Mouse (Mus musculus) retina, embryonic 14.5 days (tissue): ENCODE data around the gene Rabggtb.

Source experiments
- DNase-seq: peaks from one replicate; pipeline ENCODE4 v3.0.0-alpha.2; 2015; ENCODE audit warnings: low spot score

The Rabggtb gene

DNA sequence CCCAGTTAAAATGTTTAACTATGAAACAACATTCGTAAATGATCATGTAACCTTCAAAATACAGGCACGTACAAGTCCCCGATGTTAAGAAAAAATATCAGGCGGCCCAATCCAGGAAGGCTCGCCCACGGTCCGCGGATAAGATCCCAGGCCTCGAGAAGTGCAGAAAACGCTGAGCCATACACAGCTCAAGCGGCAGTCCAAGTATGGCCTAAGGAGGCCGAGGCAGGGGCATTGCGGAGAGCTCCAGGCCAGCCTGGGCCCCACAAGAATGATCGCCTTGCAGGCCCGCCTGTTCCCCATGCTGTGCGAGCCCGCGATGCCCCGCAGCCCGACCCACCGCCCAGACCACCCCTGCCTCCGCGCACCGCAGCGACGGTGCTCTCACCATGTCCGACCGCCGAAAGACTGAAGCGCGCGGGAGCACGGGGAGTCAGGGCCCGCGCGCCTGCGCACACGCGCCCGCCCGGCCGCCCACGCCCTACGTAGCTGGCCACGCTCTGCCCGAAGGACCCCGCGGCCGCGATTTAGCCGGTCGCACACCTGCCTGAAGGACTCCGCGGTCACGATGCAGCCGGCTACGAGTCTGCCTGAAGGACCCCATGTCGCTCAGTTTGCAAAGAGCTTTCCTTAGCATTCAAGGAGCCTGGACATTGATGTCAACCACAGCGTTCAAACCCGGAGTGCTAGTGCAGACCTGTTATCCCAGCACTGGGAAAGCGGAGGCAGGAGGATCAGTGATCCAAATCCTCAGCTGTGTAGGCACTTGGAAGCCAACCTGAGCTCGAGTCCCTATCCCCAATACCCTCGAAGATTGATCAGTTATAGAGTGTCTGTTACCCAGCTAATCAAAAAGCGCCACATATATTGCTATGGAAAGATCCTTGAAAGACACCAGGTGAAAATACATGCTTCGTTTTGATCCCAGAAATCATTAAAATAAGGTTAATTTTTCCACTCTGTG lies at the start of gene Rabggtb:
Gene Rabggtb, minus strand, starts transcription at position 464 of the 964 bp plus-strand sequence.
- peak; percentile 98 for DNase-seq

DNA sequence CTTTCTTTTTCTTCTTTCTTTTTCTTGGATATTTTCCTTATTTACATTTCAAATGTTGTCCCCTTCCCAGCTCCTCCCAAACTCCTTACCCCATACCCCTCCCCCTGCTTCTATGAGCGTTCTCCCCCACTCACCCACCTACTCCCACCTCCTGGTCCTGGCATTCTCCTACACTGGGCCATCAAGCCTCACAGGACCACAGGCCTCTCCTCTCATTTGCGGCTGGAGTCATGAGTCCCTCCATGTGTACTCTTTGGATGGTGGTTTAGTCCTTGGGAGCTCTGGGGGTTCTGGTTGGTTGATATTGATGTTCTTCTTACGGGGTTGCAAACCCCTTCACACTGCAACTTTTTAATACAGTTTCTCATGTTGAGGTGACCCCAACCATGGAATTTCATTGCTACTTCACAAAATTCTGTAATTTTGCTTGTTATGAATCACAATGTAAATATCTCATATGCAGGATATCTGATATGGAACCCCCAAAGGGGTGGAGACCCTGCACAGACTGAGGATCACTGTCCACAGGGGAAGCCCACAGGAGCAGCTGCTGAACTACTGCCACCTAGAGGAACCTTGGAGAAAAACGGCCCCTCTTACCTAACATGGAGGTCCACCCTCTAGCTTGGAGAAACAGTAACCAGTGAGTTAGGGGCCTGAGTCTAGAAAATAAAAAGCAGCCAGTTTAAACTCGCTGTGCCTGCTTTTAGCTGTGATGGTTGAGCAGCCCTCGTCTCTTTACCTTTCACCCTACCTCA lies 49.0 kb upstream of the Rabggtb start:
- DNase-seq, result peak; percentile 77

DNA sequence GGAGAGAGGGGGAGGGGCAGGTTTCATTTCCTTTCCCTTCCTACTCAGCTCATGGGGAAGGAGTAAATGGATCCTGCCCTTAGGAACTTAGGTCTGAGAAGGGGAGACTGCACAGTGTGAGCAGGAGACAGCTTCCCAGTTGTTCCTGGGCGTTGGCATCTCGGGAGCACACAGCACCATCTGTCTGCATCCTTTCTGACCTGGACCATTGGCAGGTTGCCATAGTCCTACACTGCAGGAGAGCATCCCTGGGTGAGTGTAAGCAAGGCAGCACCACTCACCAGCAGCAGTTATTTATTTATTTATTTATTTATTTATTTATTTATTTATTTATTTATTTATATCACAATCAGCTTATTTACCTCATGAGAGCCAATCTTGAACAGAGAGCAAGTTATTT lies 48.1 kb upstream of the Rabggtb start:
- DNase-seq, result no peak

DNA sequence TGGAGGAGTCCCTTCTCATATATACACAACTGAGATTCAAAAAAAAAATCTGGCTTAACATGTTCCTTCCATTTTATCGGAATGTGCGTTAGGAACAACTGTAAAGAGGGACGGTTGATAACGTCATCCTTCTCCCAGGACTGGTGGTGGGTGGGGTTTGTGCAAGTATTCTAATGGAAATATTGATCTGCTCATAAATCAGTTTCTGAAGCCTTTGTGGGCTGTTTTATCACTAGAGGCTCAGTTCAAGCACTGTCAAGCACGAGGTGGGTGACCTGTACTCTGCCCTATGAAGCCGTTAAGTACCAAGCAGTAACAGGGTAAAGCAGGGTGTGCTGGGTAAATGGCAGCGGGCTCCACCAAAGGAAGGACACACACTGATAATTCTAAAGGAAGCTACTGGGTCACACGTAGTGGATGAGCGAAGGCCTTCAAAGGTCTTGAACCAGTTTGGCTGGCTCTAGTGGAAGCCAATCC lies 47.0 kb upstream of the Rabggtb start:
- no peak for DNase-seq

DNA sequence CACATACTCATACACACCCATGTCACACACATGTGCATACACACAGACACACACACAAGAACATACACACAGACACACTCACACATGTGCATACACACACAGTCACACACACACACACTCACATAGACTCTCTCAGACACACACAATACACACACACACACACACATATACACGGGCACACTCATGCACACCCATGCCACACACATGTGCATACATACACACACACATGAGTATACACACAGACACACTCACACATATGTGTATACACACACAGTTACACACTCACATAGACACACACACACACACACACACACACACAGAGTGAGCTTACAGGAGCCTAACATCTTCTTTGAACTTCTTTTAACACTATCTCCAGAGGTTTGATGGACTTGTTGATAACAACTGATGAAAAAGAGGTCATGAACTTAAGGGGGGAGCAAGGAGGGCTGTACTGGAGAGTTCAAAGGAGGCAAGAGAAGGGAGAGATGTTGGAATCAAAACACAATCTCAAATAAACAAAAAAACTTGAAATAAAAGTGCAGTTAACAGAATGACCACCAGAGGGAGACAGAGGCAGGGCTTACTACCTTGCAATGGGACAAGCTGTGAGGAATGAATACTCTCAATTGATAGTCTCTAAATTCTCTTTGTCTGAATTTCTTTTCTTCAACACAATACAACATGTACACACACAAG lies 46.4 kb upstream of the Rabggtb start:
- peak; percentile 85 for DNase-seq

DNA sequence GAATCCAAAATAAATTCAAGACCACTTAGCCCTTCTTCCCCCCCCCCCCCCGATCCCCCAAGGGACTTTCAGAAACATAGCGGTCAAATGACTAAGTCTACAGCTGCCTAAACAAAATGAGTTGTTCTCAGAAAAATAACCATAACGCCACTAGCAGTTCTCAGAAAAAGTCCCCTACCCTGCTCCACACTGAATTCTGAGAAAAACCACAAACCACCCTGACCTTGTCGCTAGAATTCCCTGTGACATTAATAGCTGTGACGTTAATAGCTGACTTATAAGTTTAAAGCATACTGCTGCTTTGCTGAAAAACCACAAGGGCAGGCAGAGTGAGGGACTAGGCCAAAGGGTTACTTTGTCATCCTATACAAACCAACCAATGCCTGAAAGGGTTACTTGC lies 45.1 kb upstream of the Rabggtb start:
- DNase-seq, result no peak

DNA sequence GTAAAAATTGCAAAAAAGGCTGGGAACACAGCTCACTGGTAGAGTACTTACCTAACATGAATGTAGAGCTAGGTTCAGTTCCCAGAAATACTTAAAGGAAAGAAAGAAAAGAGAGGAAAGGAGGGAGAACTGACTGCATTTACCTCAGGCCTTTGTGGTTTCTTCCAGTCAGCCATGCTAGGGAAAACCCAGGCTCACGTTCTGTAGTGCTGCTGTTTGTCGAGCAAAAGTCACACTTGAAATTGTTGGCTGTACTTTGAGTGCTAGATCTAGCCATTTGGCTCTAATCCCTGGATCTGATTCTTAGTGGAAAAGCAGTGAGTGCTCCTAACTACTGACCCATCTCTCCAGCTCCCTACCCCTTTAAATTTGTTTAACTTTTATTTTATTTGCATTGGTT lies 35.4 kb upstream of the Rabggtb start:
- no peak for DNase-seq

DNA sequence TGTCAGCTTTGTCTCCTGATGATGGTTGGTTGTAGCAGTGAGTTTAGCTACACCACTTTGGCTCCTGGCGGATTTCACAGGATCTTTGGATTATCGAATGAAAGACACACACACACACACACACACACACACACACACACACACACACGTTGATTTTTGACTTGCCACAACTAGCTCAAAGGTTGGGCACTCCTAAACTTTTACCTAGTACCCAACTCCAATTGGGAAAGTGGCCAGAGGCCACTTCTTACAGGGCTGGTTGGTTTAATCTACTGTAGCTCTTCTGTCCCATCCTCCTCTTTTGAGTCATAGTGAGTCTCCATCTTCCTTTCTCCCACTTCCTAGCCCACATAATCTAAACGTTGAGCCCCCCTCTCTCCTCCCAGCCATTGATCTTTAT lies 34.5 kb upstream of the Rabggtb start:
- no peak for DNase-seq

DNA sequence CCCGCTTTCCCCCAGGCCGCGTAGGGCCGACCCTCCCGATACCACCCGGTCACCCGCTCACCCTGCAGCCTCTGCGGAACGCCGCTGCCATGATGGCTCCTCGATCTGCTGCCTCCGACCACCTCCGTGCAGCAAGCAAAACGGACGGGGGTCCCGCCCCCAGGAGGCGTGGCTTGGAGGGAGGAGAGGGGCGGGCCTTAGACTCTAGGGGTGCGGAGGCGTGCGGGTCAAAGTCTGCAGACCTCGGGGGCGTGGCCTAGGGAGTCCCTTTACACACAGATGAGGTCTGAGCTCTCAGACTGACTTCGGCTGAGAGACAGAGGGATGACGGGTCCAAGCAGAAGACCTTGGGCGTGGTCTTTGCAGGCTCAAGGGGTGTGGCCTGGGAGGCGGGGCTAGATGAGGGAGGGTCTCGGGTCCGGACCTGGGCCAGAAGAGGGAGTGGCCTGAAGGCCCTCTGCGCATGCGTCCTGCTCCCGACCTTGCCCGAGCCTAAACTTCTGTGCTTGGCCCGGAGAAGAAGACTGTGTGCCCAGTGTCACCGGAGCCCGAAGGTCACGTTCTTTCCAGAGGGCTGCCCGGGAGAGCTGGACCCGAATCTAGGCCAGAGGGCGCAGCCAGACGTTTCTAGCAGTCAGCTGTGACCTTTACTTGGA lies 31.7 kb upstream of the Rabggtb start, which contains the start of gene Acadm:
Gene Acadm, minus strand, starts transcription at position 298 of the 656 bp plus-strand sequence.
- peak; percentile 98 for DNase-seq

DNA sequence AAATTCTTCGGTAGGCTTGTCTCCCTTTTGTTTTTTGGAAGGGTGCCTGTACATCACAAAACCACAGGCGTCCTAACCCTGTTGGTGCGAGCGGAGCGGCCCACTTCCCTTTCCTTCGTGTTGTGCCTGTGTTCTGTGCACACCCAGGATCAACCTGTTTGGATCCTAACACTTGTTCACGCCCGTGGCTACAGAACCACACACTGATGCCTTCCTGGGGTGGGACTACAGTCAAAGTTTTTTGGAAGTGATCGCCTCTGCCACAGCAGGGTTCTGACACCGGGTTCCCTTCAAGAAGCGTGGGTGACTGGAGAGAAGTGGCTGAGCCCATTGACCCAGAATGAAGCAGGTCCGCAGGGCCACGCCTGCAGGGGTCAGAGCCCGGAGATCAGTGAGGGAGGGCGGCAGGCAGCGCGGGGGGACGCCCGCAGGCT lies 31.1 kb upstream of the Rabggtb start:
- no peak for DNase-seq

DNA sequence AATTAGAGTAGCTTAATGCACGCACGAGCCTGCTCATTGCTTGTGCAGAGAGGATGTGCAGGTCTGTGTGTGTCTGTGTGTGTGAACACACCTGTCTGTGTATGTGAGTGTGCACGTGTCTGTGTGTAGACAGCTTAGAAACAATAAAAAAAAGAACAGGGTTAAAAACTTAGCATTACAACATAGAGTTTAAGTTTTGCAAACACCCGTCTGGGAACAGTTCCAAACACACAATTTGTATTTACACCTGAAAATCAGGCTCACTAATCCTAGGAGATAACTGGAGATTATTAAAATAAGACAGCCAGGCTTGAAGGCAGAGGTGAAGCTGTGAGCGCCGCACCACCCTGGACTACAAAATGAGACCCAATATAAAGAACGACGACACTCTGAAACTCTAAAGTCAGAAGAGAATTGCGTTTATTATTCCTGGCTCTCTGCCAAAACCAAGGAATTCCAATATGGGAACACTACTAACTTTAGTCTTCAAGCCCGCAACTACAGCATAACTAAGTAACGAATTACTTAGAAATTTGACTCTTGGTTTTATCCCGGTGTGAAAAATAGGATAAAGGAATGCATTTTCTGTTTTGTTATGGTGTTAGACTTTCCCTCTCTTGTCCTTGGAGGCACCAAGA lies 30.3 kb upstream of the Rabggtb start:
- no peak for DNase-seq

DNA sequence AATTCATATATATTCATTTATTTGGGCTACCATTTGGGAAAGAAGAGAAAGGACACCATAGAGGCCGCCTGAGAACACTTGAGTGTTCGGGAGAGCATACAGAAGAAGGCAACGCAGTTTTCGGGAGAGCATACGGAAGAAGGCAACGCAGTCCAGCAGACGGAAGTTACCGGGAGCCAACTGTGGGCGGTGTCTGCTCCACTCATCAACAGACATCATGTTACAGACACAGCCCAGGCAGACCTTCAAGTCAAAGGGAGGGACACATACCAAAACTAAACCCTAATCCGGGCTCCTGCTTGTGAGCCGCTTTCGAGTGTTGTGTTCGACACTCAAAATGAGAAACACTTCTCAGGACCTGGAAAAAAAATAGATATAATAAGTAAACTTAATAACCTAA lies 28.8 kb upstream of the Rabggtb start:
- no peak for DNase-seq

DNA sequence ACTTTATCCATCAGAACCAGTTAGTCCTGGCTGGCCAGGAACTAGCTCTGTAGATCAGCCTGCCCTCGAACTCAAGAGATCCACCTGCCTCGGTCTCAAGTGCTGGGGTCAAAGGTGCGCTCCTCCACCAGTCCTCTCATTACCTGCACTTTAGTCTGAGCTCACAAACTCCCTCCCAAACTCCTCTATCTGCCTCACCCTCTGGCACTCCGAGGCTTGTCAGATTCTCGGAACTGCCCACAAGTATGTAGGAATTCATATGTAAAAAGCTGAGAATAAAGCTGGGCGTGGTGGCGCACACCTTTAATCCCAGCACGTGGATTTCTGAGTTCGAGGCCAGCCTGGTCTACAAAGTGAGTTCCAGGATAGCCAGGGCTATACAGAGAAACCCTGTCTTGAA lies 27.7 kb upstream of the Rabggtb start:
- DNase-seq, result no peak

DNA sequence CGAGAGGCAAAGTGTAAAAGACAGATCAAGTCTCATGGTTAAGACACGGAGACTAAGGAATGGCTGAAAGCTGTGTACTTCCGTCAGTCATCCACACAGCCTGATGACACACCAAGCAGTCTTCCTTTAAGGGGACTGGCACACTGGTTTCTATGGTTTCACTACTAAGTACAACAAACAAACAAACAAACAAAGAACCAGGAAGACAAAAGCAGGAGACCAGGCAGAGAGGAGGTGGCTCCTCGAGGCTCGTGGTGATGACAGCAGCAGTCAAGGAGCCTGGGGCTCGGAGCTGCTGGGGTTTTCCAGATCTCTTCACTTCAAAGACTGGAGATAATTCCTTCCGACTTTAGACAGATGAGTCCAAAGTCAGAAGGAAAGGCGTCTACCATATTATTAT lies 27.2 kb upstream of the Rabggtb start:
- no peak for DNase-seq

DNA sequence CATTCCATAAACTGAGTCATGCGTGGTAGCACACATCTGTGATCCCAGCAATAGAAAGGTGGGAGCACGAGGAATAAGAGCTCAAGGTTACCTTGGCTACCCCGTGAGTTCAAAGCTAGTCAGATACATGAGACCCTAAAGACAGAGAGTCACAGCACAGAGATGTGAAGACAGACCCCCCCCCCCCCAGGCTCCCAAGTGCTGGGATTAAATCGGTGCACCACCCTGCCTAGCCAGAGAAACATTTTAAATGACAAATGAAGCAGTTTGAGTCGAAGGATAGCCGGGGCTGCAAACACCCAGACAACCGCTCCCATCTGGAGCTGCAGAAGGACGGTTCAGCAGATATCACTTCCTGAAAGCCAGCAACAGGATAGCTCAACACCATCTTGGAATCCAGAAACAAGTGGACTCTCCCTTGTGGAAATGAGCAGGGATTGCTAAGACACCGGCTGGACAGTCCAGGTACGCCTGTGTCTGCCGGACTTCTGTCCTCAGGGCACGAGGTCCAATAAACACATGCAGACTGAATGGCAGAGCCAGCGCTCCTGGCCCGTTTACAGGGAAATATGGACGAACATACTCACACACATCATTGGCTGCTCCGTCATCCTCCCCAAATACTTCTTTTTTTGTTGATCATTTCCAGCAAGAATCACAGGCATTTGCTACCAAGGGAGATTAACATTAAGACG lies 24.5 kb upstream of the Rabggtb start:
- no peak for DNase-seq

DNA sequence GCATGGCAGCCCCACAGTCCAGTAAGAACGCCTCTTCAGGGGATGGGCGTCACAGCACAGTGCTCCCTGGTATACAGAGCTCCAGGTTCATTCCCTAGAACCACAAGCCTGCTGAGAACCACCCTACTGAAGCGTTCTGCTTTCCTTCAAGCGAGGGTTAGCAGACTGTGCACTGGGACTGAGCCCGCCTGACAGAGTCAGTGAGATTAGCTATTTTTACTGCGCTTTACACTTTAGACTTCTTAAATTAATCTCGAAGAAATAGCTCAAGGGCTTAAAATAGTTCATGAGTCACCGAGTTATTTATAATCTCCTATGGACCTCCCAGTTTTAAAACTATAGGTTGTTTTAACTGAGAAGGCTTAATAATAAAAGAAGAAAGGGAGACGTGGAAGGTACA lies 23.1 kb upstream of the Rabggtb start:
- DNase-seq, result no peak

DNA sequence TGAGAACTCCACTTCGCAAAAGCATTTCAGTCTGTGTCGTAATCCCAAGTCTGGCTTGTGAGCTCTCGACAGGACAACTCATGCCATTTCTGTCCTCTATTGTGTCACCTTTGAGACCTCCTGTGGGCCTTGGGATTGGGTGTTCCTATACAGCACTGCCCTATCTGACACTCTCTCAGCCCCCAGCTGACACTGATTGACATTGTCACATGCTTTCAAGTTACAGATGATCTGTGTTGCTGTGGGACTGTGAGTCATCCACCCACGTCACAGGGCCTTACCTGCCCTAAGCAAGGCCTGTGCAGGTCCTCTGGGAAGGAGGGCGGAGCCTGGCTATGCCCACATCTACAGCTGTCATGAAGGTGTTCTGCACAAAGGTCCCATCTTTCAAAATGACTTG lies 19.7 kb upstream of the Rabggtb start:
- DNase-seq, result no peak

DNA sequence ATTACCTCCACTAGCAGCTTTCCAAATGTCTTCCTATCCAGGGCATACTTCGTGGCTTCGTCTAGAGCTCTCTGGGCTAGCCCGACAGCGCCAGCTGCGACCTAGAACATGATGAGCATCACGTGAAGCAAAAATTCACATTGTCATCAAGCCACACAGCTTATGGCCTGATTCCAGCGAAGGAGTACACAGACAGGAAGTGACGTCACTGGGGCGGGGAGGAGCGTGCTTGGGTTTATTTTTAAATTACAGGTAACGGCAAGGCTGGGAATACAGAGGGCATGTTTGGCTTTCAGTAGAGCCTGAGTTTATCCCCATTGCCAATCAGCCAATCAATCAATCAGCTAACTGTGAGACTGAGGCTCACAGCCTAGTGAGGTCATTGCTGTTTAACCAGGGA lies 16.7 kb upstream of the Rabggtb start:
- no peak for DNase-seq

DNA sequence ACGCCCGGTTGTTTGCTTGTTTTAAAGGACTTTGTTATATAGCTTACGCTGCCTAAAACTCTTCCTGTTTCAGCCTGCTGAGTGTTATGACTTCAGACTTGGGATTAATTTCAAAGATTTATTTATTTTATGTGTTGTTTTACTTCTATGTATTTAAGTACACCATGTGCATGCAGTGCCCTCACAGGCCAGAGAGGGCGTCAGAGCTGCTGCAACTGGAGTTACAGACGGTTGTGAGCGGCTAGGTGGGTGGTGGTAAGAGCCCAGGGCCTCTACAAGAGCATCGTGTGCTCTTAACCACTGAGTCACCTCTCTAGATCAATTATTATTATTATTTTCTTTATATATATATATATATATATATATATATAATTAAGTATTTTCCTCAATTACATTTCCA lies 13.5 kb upstream of the Rabggtb start:
- DNase-seq, result no peak

DNA sequence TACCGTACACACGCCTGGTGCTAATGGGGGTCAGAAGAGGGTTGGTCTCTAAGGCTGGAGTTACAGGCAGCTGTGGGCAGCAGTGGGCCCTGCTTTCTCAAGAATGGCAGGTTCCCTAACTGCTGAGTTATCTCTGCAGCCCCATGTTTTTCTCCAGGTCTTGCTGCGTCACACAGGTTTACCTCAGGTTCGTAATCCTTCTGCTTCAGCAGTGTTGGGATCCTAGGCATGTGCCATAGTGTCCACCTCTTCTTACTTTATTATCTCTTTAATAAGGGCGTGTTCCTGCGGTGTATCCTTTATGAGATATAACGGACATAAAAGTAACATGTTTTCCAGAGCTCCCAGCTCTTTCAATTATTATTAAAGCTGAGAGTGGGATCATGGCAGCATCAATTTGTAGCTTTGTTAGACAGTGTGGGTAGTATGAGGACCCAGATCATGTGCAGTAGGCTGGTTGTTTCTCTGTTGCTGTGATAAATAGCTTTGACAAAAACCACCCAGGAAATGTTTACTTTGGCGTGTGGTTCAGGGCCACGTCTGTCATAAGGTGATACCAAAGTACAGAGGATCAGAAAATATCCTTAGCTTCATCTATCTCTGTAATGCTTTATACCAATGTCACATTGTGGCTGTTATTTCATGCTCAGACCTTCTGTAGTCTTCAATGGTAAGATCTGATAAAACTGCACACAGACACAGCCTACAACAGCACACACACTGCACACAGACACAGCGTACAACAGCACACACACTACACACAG lies 8.5 kb upstream of the Rabggtb start:
- DNase-seq, result no peak
